Mouse (Mus musculus) neural tube, embryonic 13.5 days (tissue): ENCODE results near the gene Gng3. TPM values are rescaled to one million over a fixed set of nuclear protein-coding genes. Genes with fewer than 3 reads are reported as not detected.
"Not testable (repeated sequence)": the region's sequence is repeated elsewhere in the genome, so short reads cannot be mapped to it uniquely, and the experiment has no call there.

Experiments used
- ATAC-seq: fragments of 200-750 bp; cut with Nextera tagmentation; 2 replicates; pipeline ENCODE4 v1.8.0; 2017; ENCODE audit warnings: low read depth, mild to moderate bottlenecking, moderate TSS enrichment, moderate library complexity
- H3K27ac ChIP-seq: fragments of 300-500 bp; sonication (generic); replicated peaks from 2 replicates; pipeline ENCODE4 v1.5.1; 2015; ENCODE audit warnings: moderate library complexity, mild to moderate bottlenecking, inconsistent platforms
- H3K27me3 ChIP-seq: fragments of 300-500 bp; sonication (generic); 2 replicates; pipeline ENCODE4 v1.6.1; 2015; ENCODE audit warnings: mild to moderate bottlenecking, inconsistent platforms
- H3K36me3 ChIP-seq: fragments of 300-500 bp; sonication (generic); 2 replicates; pipeline ENCODE4 v1.6.1; 2015; ENCODE audit warnings: mild to moderate bottlenecking, inconsistent platforms
- H3K4me1 ChIP-seq: fragments of 300-500 bp; sonication (generic); replicated peaks from 2 replicates; pipeline ENCODE4 v1.6.1; 2015; ENCODE audit warnings: inconsistent platforms
- H3K4me2 ChIP-seq: fragments of 300-500 bp; sonication (generic); 2 replicates; pipeline ENCODE4 v1.6.1; 2015; ENCODE audit warnings: inconsistent platforms, mild to moderate bottlenecking, moderate library complexity
- H3K4me3 ChIP-seq: fragments of 300-500 bp; sonication (generic); 2 replicates; pipeline ENCODE4 v1.5.1; 2015; ENCODE audit warnings: mild to moderate bottlenecking, inconsistent platforms
- H3K9ac ChIP-seq: fragments of 300-500 bp; sonication (generic); 2 replicates; pipeline ENCODE4 v1.6.1; 2015; ENCODE audit warnings: moderate library complexity, mild to moderate bottlenecking, inconsistent platforms
- H3K9me3 ChIP-seq: fragments of 300-500 bp; sonication (generic); 2 replicates; pipeline ENCODE4 v1.6.1; 2016; ENCODE audit warnings: inconsistent platforms
- WGBS: fragments of 180-500 bp; shearing (Covaris S2); methylation state at CpG from one replicate; pipeline ENCODE4 v1.1.7; 2015; 5-methylcytosine and 5-hydroxymethylcytosine counted together
- polyA plus RNA-seq: library from polyadenylated mRNA; unstranded; fragments of >200 nt; fragmentation: Nextera tagmentation; extraction: Ambion mirVana; gene quantifications from 2 replicates; pipeline ENCODE4 v1.2.1, GENCODE M21; 2015

The Gng3 gene
- polyA plus RNA-seq, 1 experiment from 2014 or later, result 393 TPM

GRCm38 (mm10) chr19:8839908-8840791, 1.2 kb upstream of the Gng3 start:
- peaks cover 35% of the 10 kb centered on the region for H3K36me3 ChIP-seq
- H3K27ac ChIP-seq, result peak overlapping the region; percentile 99
- H3K4me3 ChIP-seq, result peak overlapping the region; percentile 70
- H3K4me1 ChIP-seq, result peaks cover 51% of the 10 kb centered on the region
- 13% methylated on average over 29 of the region's 29 CpGs for WGBS
- H3K9ac ChIP-seq, result peak overlapping the region; percentile 93
- H3K27me3 ChIP-seq, result no peaks in the 10 kb centered on the region
- H3K4me2 ChIP-seq, result peak overlapping the region; percentile 77
- no peaks in the 10 kb centered on the region for H3K9me3 ChIP-seq
- no peak for ATAC-seq

DNA sequence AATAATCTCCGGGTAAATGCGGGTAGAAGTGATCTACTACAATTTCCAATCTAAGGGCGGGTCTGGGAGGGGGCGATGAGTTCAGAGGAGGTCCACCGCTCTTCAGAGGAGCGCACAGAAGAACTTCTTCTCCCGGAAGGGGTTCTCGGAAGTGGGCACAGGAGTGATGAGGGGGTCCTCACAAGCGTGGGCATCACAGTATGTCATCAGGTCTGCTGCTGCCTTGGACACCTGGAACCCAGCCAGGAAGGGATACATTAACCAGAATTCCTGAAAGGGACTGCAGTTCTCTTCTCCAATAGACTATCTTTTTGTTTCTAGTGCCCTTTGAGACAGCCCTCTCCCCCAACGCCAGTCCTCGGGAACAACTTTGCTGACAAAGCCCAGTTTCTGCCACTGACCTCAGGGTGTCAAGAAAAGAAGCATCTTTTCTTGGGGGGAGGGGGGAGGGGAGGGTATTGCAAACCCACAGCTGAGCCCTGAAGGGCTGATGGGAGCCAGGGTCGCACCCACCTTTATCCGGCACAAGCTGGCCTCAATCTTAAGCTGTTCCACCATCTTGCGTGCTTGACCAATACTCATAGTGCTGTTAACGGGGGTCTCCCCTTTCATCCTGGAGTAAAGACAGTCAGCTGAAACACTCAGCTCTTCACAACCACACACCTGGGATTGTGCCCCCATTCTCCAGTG, 808 bp downstream of the Gng3 start:
- Histone ChIP-seq H3K36me3 (peaks cover 44% of the 10 kb centered on the region), H3K4me3 (peak overlapping the region; percentile 70), H3K9ac (peak overlapping the region; percentile 93), H3K9me3 (no peaks in the 10 kb centered on the region), H3K27ac (peak overlapping the region; percentile 99), H3K4me2 (peak overlapping the region; percentile 77), H3K27me3 (no peaks in the 10 kb centered on the region), H3K4me1 (peaks cover 51% of the 10 kb centered on the region)
- 16% methylated on average over 15 of the region's 15 CpGs for WGBS
- peak; percentile 26 for ATAC-seq

- Histone ChIP-seq H3K9ac (peak within 1 kb of the TSS; percentile 93), H3K4me3 (peak within 1 kb of the TSS; percentile 70), H3K4me2 (peak within 1 kb of the TSS; percentile 77), H3K27ac (peak within 1 kb of the TSS; percentile 99), H3K9me3 (no peaks in the 10 kb centered on the region), H3K4me1 (peaks cover 51% of the 10 kb centered on the region), H3K27me3 (no peaks in the 10 kb centered on the region), H3K36me3 (peaks cover 45% of the 10 kb centered on the region)
- under 1% methylated on average over 38 of the region's 38 CpGs for WGBS
- peak; percentile 71 for ATAC-seq
Observed at GRCm38 (mm10) chr19:8837251-8837791, 1.7 kb downstream of the Gng3 start, which contains the start of gene Bscl2. TSS of gene Bscl2 (plus strand) at chr19:8837467.

- peaks cover 53% of the 10 kb centered on the region for H3K36me3 ChIP-seq
- H3K9ac ChIP-seq, H3K27me3 ChIP-seq, H3K9me3 ChIP-seq, ATAC-seq: not testable (repeated sequence)
- peak overlapping the region; percentile 99 for H3K27ac ChIP-seq
- H3K4me3 ChIP-seq, result peak overlapping the region; percentile 70
- peaks cover 44% of the 10 kb centered on the region for H3K4me1 ChIP-seq
- 98% methylated on average over 10 of the region's 10 CpGs for WGBS
- peak overlapping the region; percentile 77 for H3K4me2 ChIP-seq
Observed at GRCm38 (mm10) chr19:8836327-8836726, 2.7 kb downstream of the Gng3 start.

DNA sequence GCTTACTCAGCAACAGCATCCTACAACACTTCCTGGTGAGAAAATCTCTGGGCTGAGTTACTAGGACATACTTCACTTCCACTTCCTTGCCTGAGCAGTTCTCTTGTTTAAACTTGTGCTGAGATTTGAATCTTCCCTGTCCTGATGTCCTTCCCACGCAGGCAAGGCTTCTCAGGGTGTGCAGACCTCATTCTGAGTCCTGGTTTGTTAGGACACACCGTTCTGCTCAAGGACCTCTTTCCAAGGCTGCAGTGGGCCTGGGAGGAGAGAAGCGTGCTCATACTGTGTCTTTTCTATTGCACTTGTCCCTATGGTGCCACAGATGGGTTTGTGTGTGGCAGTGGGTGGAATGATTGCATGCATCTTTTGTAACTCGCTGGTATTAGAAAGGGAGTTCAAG, 6.0 kb downstream of the Gng3 start:
- peaks cover 13% of the 10 kb centered on the region for H3K4me1 ChIP-seq
- H3K27ac ChIP-seq, result no peak overlapping the region
- H3K4me2 ChIP-seq, result no peak overlapping the region
- H3K4me3 ChIP-seq, result no peak overlapping the region
- peaks cover 83% of the 10 kb centered on the region for H3K36me3 ChIP-seq
- WGBS, result 92% methylated on average over 4 of the region's 4 CpGs
- H3K9me3 ChIP-seq, result no peaks in the 10 kb centered on the region
- no peak overlapping the region for H3K9ac ChIP-seq
- H3K27me3 ChIP-seq, result no peaks in the 10 kb centered on the region
- no peak for ATAC-seq

- 79% methylated on average over 11 of the region's 11 CpGs for WGBS
- Histone ChIP-seq H3K27ac (no peak overlapping the region), H3K27me3 (no peaks in the 10 kb centered on the region)
Observed at GRCm38 (mm10) chr19:8831262-8831661, 7.7 kb downstream of the Gng3 start.

DNA sequence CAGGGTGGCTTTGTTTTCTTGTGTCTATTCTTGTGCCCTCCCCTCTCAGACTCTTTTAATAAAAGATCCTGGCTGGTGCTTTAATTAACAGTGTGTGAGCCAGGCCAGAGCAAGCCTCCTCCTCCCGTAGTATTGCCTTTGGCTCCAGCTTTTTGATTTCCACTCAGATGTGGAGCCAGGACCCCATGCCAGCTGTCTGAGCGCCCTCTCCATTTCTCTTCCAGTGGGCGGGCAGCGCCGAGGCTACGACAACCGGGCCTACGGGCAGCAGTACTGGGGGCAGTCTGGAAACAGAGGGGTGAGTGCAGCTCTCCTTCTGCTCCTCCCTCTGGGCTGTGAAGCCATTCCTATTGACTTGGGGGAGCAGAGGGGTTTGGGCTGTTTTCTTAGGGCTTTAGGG, 8.3 kb downstream of the Gng3 start:
- ATAC-seq, result no peak
- 94% methylated on average over 8 of the region's 8 CpGs for WGBS

More at GRCm38 (mm10) chr19:8831262-8831661, 7.7 kb downstream of the Gng3 start:
- peaks cover 3% of the 10 kb centered on the region for H3K4me1 ChIP-seq
- no peak for ATAC-seq
- H3K9me3 ChIP-seq, result no peaks in the 10 kb centered on the region
- no peak overlapping the region for H3K4me3 ChIP-seq
- H3K4me2 ChIP-seq, result no peak overlapping the region
- peaks cover 99% of the 10 kb centered on the region for H3K36me3 ChIP-seq
- H3K9ac ChIP-seq, result no peak overlapping the region

DNA sequence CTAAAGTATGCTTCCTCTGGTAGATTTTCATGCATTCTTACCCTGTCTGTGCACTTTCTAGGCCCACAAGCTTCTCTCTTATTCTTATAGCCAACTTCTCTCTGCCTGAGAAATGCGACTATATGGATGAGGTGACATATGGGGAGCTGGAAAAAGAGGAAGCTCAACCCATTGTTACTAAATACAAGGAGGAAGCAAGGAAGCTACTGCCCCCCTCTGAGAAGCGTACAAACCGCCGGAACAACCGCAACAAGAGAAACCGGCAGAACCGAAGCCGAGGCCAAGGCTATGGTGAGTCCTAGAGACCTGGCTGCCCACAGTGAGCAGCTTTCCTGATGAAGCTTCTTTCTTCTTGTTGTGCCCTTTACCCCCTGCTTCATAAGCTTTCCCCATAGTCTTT, 9.3 kb downstream of the Gng3 start, which contains the start of gene AC129217.1:
Gene AC129217.1 (plus strand): TSS at position 114 of the 400 bp plus-strand sequence.
- Histone ChIP-seq H3K4me2 (no peak within 1 kb of the TSS), H3K36me3 (peaks cover 99% of the 10 kb centered on the region), H3K4me1 (no peaks in the 10 kb centered on the region), H3K9ac (no peak within 1 kb of the TSS), H3K9me3 (no peaks in the 10 kb centered on the region), H3K4me3 (no peak within 1 kb of the TSS), H3K27me3 (no peaks in the 10 kb centered on the region), H3K27ac (no peak within 1 kb of the TSS)
- no peak for ATAC-seq
- 86% methylated on average over 8 of the region's 8 CpGs for WGBS

More for the DNA sequence above, 8.3 kb downstream of the Gng3 start:
- Histone ChIP-seq H3K27me3 (no peaks in the 10 kb centered on the region), H3K4me2 (no peak overlapping the region), H3K36me3 (peaks cover 100% of the 10 kb centered on the region), H3K27ac (no peak overlapping the region), H3K4me1 (no peaks in the 10 kb centered on the region), H3K9me3 (no peaks in the 10 kb centered on the region), H3K9ac (no peak overlapping the region), H3K4me3 (no peak overlapping the region)

DNA sequence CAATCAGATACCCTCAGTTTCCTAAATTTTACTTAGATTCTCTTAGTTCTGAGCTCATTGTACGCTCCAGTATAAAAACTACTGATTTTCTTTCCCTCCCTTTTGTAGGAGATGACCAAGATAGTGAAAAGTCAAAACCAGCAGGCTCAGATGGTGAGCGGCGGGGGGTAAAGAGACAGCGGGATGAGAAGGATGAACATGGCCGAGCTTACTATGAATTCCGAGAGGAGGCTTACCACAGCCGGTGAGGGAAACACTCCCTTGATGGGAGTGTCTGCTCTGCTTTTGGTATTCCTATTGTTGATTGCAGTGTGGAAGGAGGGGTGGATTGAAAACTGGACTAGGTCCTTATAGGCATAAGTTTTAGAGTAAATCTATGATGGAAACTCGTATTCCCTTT, 16.3 kb downstream of the Gng3 start:
- 73% methylated on average over 8 of the region's 8 CpGs for WGBS
- H3K36me3 ChIP-seq, result peaks cover 49% of the 10 kb centered on the region
- peak overlapping the region; percentile 75 for H3K4me3 ChIP-seq
- H3K9ac ChIP-seq, result peak overlapping the region; percentile 98
- H3K27me3 ChIP-seq, result no peaks in the 10 kb centered on the region
- H3K4me2 ChIP-seq, result peak overlapping the region; percentile 99
- peaks cover 35% of the 10 kb centered on the region for H3K4me1 ChIP-seq
- no peak overlapping the region for H3K27ac ChIP-seq
- ATAC-seq, result no peak
- no peaks in the 10 kb centered on the region for H3K9me3 ChIP-seq

DNA sequence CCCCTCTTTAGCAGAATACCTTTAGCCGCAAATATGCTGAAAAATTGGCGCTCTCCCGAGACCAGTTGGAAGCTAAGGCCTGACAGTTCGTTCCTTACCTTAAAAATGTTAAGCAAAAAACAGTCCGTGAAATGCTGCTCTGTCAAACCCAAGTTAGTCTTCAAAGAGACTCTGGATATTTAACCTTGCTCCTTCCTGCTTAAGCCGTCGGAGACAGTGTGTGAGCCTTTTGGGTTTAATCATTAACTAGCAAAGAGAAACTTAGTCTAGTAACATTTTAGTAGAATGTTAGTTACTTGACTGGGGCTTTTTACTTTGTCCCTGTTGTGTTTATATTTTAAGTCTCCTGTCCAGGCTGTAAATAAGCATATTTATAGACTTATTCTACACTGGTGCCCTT, 17.8 kb downstream of the Gng3 start:
- Histone ChIP-seq H3K27ac (peak overlapping the region; percentile 97; the same call in 1 of the 2 replicates), H3K4me3 (peak overlapping the region; percentile 75), H3K4me2 (peak overlapping the region; percentile 99), H3K9ac (peak overlapping the region; percentile 98), H3K9me3 (no peaks in the 10 kb centered on the region), H3K4me1 (peaks cover 50% of the 10 kb centered on the region), H3K27me3 (no peaks in the 10 kb centered on the region), H3K36me3 (peaks cover 40% of the 10 kb centered on the region)
- WGBS, result 3% methylated on average over 7 of the region's 7 CpGs
- no peak for ATAC-seq

GRCm38 (mm10) chr19:8820424-8820956, 18.5 kb downstream of the Gng3 start:
- WGBS, result under 1% methylated on average over 48 of the region's 48 CpGs
- ATAC-seq, result peak; percentile 33
- H3K27me3 ChIP-seq, result no peaks in the 10 kb centered on the region
- peaks cover 57% of the 10 kb centered on the region for H3K4me1 ChIP-seq
- H3K36me3 ChIP-seq, result peaks cover 37% of the 10 kb centered on the region
- peak overlapping the region; percentile 97 for H3K27ac ChIP-seq
- H3K9me3 ChIP-seq, result no peaks in the 10 kb centered on the region
- H3K9ac ChIP-seq, result peak overlapping the region; percentile 98
- peak overlapping the region; percentile 75 for H3K4me3 ChIP-seq
- peak overlapping the region; percentile 99 for H3K4me2 ChIP-seq
